Mouse (Mus musculus) stomach, postnatal 0 days (tissue): ENCODE results near the gene Csnk2a1. TPM values are rescaled to one million over a fixed set of nuclear protein-coding genes. Genes with fewer than 3 reads are reported as not detected.

Source experiments
- ATAC-seq: fragments of 200-750 bp; cut with Nextera tagmentation; 2 replicates; pipeline ENCODE4 v1.8.0; 2017; ENCODE audit not compliant: low FRiP score, low TSS enrichment
- DNase-seq: peaks from one replicate; pipeline ENCODE4 v3.0.0-alpha.2; 2016; ENCODE audit warnings: low spot score
- H3K27ac ChIP-seq: fragments of 300-500 bp; sonication (generic); replicated peaks from 2 replicates; pipeline ENCODE4 v1.5.1; 2014; ENCODE audit warnings: mild to moderate bottlenecking, control low read depth
- H3K27me3 ChIP-seq: fragments of 300-500 bp; sonication (generic); 2 replicates; pipeline ENCODE4 v1.6.1; 2014; ENCODE audit warnings: low read length; ENCODE audit not compliant: control insufficient read depth, insufficient read depth
- H3K36me3 ChIP-seq: fragments of 300-500 bp; sonication (generic); 2 replicates; pipeline ENCODE4 v1.6.1; 2014; ENCODE audit warnings: low read length, mixed read lengths; ENCODE audit not compliant: control insufficient read depth, insufficient read depth
- H3K4me1 ChIP-seq: fragments of 300-500 bp; sonication (generic); replicated peaks from 2 replicates; pipeline ENCODE4 v1.6.1; 2014; ENCODE audit warnings: antibody characterized with exemption; ENCODE audit not compliant: control insufficient read depth, insufficient read depth
- H3K4me2 ChIP-seq: fragments of 300-500 bp; sonication (generic); replicated peaks from 2 replicates; pipeline ENCODE4 v1.6.1; 2014; ENCODE audit warnings: low read depth, mild to moderate bottlenecking, control low read depth, moderate library complexity
- H3K4me3 ChIP-seq: fragments of 300-500 bp; sonication (generic); 2 replicates; pipeline ENCODE4 v1.5.1; 2014; ENCODE audit warnings: low read depth, low read length, control low read depth
- H3K9ac ChIP-seq: fragments of 300-500 bp; sonication (generic); 2 replicates; pipeline ENCODE4 v1.6.1; 2014; ENCODE audit warnings: mild to moderate bottlenecking, low read length, control low read depth, mixed read lengths
- H3K9me3 ChIP-seq: fragments of 300-500 bp; sonication (generic); 2 replicates; pipeline ENCODE4 v1.6.1; 2016; ENCODE audit warnings: low read length; ENCODE audit not compliant: control insufficient read depth
- CTCF ChIP-seq: IDR thresholded peaks from 2 replicates; pipeline ENCODE4 v1.5.1; 2016; ENCODE audit warnings: antibody characterized with exemption, low read depth, mild to moderate bottlenecking, moderate library complexity
- EP300 ChIP-seq: optimal IDR thresholded peaks from 2 replicates; pipeline ENCODE3; 2016; ENCODE audit warnings: antibody characterized with exemption
- WGBS: fragments of 180-500 bp; shearing (Covaris S2); extraction: QIAGEN DNeasy Blood & Tissue Kit; methylation state at CpG from one replicate; pipeline ENCODE4 v1.1.7; 2014; 5-methylcytosine and 5-hydroxymethylcytosine counted together
- polyA plus RNA-seq: library from polyadenylated mRNA; unstranded; fragments of >200 nt; fragmentation: Nextera tagmentation; extraction: Ambion mirVana; gene quantifications from 2 replicates; pipeline ENCODE4 v1.2.1, GENCODE M21; 2015

Csnk2a1 gene
- polyA plus RNA-seq, 1 experiment from 2014 or later, result 60.7 TPM

- H3K27me3 ChIP-seq, result no peaks in the 10 kb centered on the region
- no peak overlapping the region for H3K4me3 ChIP-seq
- WGBS, result 76% methylated on average over 1 of the region's 1 CpGs
- ATAC-seq (no peak), DNase-seq (no peak)
- no peak overlapping the region for H3K9ac ChIP-seq
- H3K36me3 ChIP-seq, result no peaks in the 10 kb centered on the region; the same call in none of the 2 replicates
- H3K4me2 ChIP-seq, result no peak overlapping the region
- no peaks in the 10 kb centered on the region for H3K4me1 ChIP-seq
- H3K9me3 ChIP-seq, result no peaks in the 10 kb centered on the region
- no peak overlapping the region for H3K27ac ChIP-seq
- no peak for TF ChIP-seq CTCF
- no peak for TF ChIP-seq EP300
Observed at GRCm38 (mm10) chr2:152247213-152247612, 20.6 kb downstream of the Csnk2a1 start.

- no peak for ATAC-seq
- Histone ChIP-seq H3K36me3 (peaks cover 4% of the 10 kb centered on the region), H3K4me3 (no peak overlapping the region), H3K27ac (no peak overlapping the region), H3K4me1 (no peaks in the 10 kb centered on the region), H3K9me3 (no peaks in the 10 kb centered on the region), H3K9ac (no peak overlapping the region), H3K27me3 (no peaks in the 10 kb centered on the region), H3K4me2 (no peak overlapping the region)
- 24% methylated on average over 2 of the region's 4 CpGs for WGBS
- TF ChIP-seq CTCF (no peak), EP300 (no peak)
- DNase-seq, result no peak
Observed at GRCm38 (mm10) chr2:152250511-152250910, 23.9 kb downstream of the Csnk2a1 start.

- WGBS, result 84% methylated on average over 1 of the region's 1 CpGs
- peaks cover 14% of the 10 kb centered on the region for H3K36me3 ChIP-seq
- ATAC-seq, result no peak
Observed at GRCm38 (mm10) chr2:152259739-152260138, 33.1 kb downstream of the Csnk2a1 start.

DNA sequence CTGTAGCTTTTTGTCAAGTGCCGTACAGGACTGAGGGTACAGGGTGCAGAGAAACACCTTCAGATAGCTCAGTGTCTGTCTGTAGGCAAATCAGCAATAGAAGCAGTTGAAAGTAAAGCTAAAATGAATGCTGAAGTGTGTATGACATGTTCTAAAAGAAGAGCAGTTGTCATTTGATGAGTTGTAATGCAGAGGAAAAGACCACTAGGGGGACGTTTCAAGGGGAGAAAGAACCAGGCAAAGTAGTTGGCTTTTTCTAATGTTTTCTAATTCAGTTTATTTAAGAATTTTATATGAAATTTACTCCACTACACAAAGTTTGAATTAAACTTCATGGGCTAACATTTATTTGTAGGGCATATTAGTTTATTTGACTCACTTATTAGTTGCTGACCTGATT lies 47.0 kb downstream of the Csnk2a1 start:
- H3K4me1 ChIP-seq, result no peaks in the 10 kb centered on the region
- no peak overlapping the region for H3K27ac ChIP-seq
- no peak overlapping the region for H3K4me3 ChIP-seq
- no peaks in the 10 kb centered on the region for H3K27me3 ChIP-seq
- peak; percentile 56 for TF ChIP-seq CTCF
- TF ChIP-seq EP300, result no peak
- peaks cover 8% of the 10 kb centered on the region for H3K36me3 ChIP-seq
- H3K9me3 ChIP-seq, result no peaks in the 10 kb centered on the region
- DNase-seq (no peak), ATAC-seq (no peak)
- no peak overlapping the region for H3K4me2 ChIP-seq
- no peak overlapping the region for H3K9ac ChIP-seq
- 78% methylated on average over 2 of the region's 2 CpGs for WGBS

More at GRCm38 (mm10) chr2:152259739-152260138, 33.1 kb downstream of the Csnk2a1 start:
- TF ChIP-seq CTCF, result no peak
- no peak for TF ChIP-seq EP300
- no peak overlapping the region for H3K4me3 ChIP-seq
- H3K9ac ChIP-seq, result no peak overlapping the region
- H3K4me1 ChIP-seq, result no peaks in the 10 kb centered on the region
- no peak overlapping the region for H3K27ac ChIP-seq
- no peaks in the 10 kb centered on the region for H3K27me3 ChIP-seq
- H3K9me3 ChIP-seq, result no peaks in the 10 kb centered on the region
- no peak overlapping the region for H3K4me2 ChIP-seq
- DNase-seq, result no peak

DNA sequence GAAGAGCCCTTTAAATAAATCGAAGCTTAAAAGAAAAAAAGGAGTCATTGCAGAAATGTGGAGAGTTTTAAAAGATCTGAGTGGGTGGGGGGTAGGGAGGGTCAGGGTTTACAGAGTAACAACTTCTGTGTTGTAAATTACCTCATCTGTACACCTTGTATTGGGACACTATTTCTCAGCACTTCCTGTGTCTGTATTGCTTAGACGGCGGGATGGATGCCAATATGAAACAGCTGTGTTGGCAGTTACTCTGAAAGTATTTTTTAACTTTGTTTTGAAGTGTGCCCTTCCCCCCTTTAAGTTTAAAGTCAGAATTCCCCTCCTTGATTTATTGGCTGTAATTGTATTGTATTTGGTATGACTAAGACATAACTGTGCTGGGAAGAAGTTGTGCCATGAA lies 54.8 kb downstream of the Csnk2a1 start:
- no peak overlapping the region for H3K27ac ChIP-seq
- peaks cover 9% of the 10 kb centered on the region for H3K36me3 ChIP-seq
- no peak for TF ChIP-seq EP300
- TF ChIP-seq CTCF, result no peak
- no peak for DNase-seq
- H3K4me2 ChIP-seq, result no peak overlapping the region
- H3K4me3 ChIP-seq, result no peak overlapping the region
- no peak overlapping the region for H3K9ac ChIP-seq
- no peaks in the 10 kb centered on the region for H3K9me3 ChIP-seq
- H3K4me1 ChIP-seq, result no peaks in the 10 kb centered on the region
- 56% methylated on average over 3 of the region's 3 CpGs for WGBS
- H3K27me3 ChIP-seq, result no peaks in the 10 kb centered on the region
- no peak for ATAC-seq

- ATAC-seq, result no peak
- H3K27me3 ChIP-seq, result no peaks in the 10 kb centered on the region
- TF ChIP-seq CTCF (no peak), EP300 (no peak)
Observed at GRCm38 (mm10) chr2:152287560-152287959, 60.9 kb downstream of the Csnk2a1 start.

More at GRCm38 (mm10) chr2:152287560-152287959, 60.9 kb downstream of the Csnk2a1 start:
- Histone ChIP-seq H3K9ac (no peak overlapping the region), H3K27ac (no peak overlapping the region), H3K9me3 (no peaks in the 10 kb centered on the region), H3K36me3 (peaks cover 5% of the 10 kb centered on the region), H3K4me2 (no peak overlapping the region), H3K4me1 (no peaks in the 10 kb centered on the region), H3K4me3 (no peak overlapping the region)
- WGBS, result 88% methylated on average over 5 of the region's 5 CpGs
- no peak for DNase-seq
